Mouse (Mus musculus) heart, embryonic 10.5 days (tissue): ENCODE results near the gene Nptn. TPM values are rescaled to one million over a fixed set of nuclear protein-coding genes. Genes with fewer than 3 reads are reported as not detected.

Experiments
- DNase-seq: peaks from one replicate; pipeline ENCODE4 v3.0.0-alpha.2; 2017; ENCODE audit warnings: low spot score
- H3K27ac ChIP-seq: fragments of 300-500 bp; sonication (generic); 2 replicates; pipeline ENCODE4 v1.5.1; 2016; ENCODE audit warnings: mild to moderate bottlenecking
- H3K27me3 ChIP-seq: fragments of 300-500 bp; sonication (generic); 2 replicates; pipeline ENCODE4 v1.6.1; 2016; ENCODE audit warnings: mild to moderate bottlenecking; ENCODE audit not compliant: poor library complexity, insufficient read depth, severe bottlenecking
- H3K36me3 ChIP-seq: fragments of 300-500 bp; sonication (generic); 2 replicates; pipeline ENCODE4 v1.6.1; 2016; ENCODE audit warnings: mild to moderate bottlenecking, moderate library complexity
- H3K4me1 ChIP-seq: fragments of 300-500 bp; sonication (generic); 2 replicates; pipeline ENCODE4 v1.6.1; 2016; ENCODE audit warnings: mild to moderate bottlenecking
- H3K4me3 ChIP-seq: fragments of 300-500 bp; sonication (generic); 2 replicates; pipeline ENCODE4 v1.5.1; 2016; ENCODE audit warnings: mild to moderate bottlenecking, moderate library complexity
- H3K9me3 ChIP-seq: fragments of 300-500 bp; sonication (generic); 2 replicates; pipeline ENCODE4 v1.6.1; 2016; ENCODE audit warnings: mild to moderate bottlenecking, moderate library complexity
- WGBS: fragments of 180-500 bp; shearing (Covaris S2); methylation state at CpG from one replicate; pipeline ENCODE4 v1.1.7; 2016; 5-methylcytosine and 5-hydroxymethylcytosine counted together
- polyA plus RNA-seq: library from polyadenylated mRNA; unstranded; fragments of >200 nt; fragmentation: Nextera tagmentation; extraction: Ambion mirVana; gene quantifications from 2 replicates; pipeline ENCODE4 v1.2.1, GENCODE M21; 2016

Gene Nptn
- polyA plus RNA-seq, 1 experiment from 2014 or later: 88.3 TPM

GRCm38 (mm10) chr9:58648406-58649264 is 66.6 kb downstream of the Nptn start:
- no peak for DNase-seq
- no peaks in the 10 kb centered on the region for H3K9me3 ChIP-seq
- no peaks in the 10 kb centered on the region for H3K27me3 ChIP-seq
- WGBS: 79% methylated on average over 6 of the region's 6 CpGs
- H3K36me3 ChIP-seq: peaks cover 18% of the 10 kb centered on the region
- 0 out of 2 replicates have a peak, but pooled peaks cover 3% of the 10 kb centered on the region for H3K4me1 ChIP-seq
- no peak overlapping the region for H3K27ac ChIP-seq
- no peak overlapping the region for H3K4me3 ChIP-seq

GRCm38 (mm10) chr9:58649265-58649626 is 67.2 kb downstream of the Nptn start:
- WGBS: 72% methylated on average over 4 of the region's 4 CpGs

GRCm38 (mm10) chr9:58651993-58652392 is 70.0 kb downstream of the Nptn start:
- 59% methylated on average over 4 of the region's 4 CpGs for WGBS
- DNase-seq: no peak
- peaks cover 10% of the 10 kb centered on the region; the same call in 1 of the 2 replicates for H3K36me3 ChIP-seq
- no peak overlapping the region for H3K4me3 ChIP-seq
- 0 out of 2 replicates have a peak, but pooled peaks cover 6% of the 10 kb centered on the region for H3K4me1 ChIP-seq
- H3K27me3 ChIP-seq: no peaks in the 10 kb centered on the region
- H3K27ac ChIP-seq: no peak overlapping the region
- no peaks in the 10 kb centered on the region for H3K9me3 ChIP-seq

More at GRCm38 (mm10) chr9:58649265-58649626, 67.2 kb downstream of the Nptn start:
- no peaks in the 10 kb centered on the region for H3K9me3 ChIP-seq
- no peak overlapping the region for H3K4me3 ChIP-seq
- no peak for DNase-seq
- no peaks in the 10 kb centered on the region for H3K27me3 ChIP-seq
- H3K36me3 ChIP-seq: peaks cover 13% of the 10 kb centered on the region
- no peak overlapping the region for H3K27ac ChIP-seq
- H3K4me1 ChIP-seq: 0 out of 2 replicates have a peak, but pooled peaks cover 3% of the 10 kb centered on the region

- WGBS: 73% methylated on average over 4 of the region's 4 CpGs
- H3K36me3 ChIP-seq: peaks cover 21% of the 10 kb centered on the region; the same call in 1 of the 2 replicates
Observed at GRCm38 (mm10) chr9:58654494-58654893, 72.5 kb downstream of the Nptn start.

GRCm38 (mm10) chr9:58656396-58656795 is 74.4 kb downstream of the Nptn start:
- DNase-seq: no peak
- WGBS: 70% methylated on average over 2 of the region's 2 CpGs
- H3K4me1 ChIP-seq: peaks cover 29% of the 10 kb centered on the region
- peak overlapping the region; percentile 73; the same call in 1 of the 2 replicates for H3K27ac ChIP-seq
- H3K4me3 ChIP-seq: no peak overlapping the region
- H3K9me3 ChIP-seq: no peaks in the 10 kb centered on the region
- peaks cover 27% of the 10 kb centered on the region; the same call in 1 of the 2 replicates for H3K36me3 ChIP-seq
- H3K27me3 ChIP-seq: no peaks in the 10 kb centered on the region

More at GRCm38 (mm10) chr9:58654494-58654893, 72.5 kb downstream of the Nptn start:
- no peak overlapping the region for H3K27ac ChIP-seq
- H3K4me3 ChIP-seq: no peak overlapping the region
- no peak for DNase-seq
- no peaks in the 10 kb centered on the region for H3K9me3 ChIP-seq
- no peaks in the 10 kb centered on the region for H3K27me3 ChIP-seq
- H3K4me1 ChIP-seq: peaks cover 22% of the 10 kb centered on the region

- DNase-seq: no peak
- H3K27ac ChIP-seq: peak overlapping the region; percentile 73; the same call in 1 of the 2 replicates
- H3K27me3 ChIP-seq: no peaks in the 10 kb centered on the region
- H3K4me1 ChIP-seq: peaks cover 29% of the 10 kb centered on the region
- peaks cover 27% of the 10 kb centered on the region for H3K36me3 ChIP-seq
- 89% methylated on average over 2 of the region's 2 CpGs for WGBS
- H3K9me3 ChIP-seq: no peaks in the 10 kb centered on the region
- no peak overlapping the region for H3K4me3 ChIP-seq
Observed at GRCm38 (mm10) chr9:58656824-58657223, 74.8 kb downstream of the Nptn start.

- H3K4me3 ChIP-seq: no peak overlapping the region
- WGBS: 57% methylated on average over 5 of the region's 5 CpGs
- DNase-seq: peak; percentile 92
- H3K4me1 ChIP-seq: peaks cover 29% of the 10 kb centered on the region
- peaks cover 38% of the 10 kb centered on the region for H3K36me3 ChIP-seq
- H3K27me3 ChIP-seq: no peaks in the 10 kb centered on the region
- H3K27ac ChIP-seq: peak overlapping the region; percentile 85; the same call in 1 of the 2 replicates
- no peaks in the 10 kb centered on the region for H3K9me3 ChIP-seq
Observed at GRCm38 (mm10) chr9:58657735-58658512, 75.9 kb downstream of the Nptn start.

- Histone ChIP-seq H3K4me1 (peaks cover 29% of the 10 kb centered on the region), H3K36me3 (peaks cover 43% of the 10 kb centered on the region), H3K4me3 (no peak overlapping the region), H3K9me3 (no peaks in the 10 kb centered on the region), H3K27me3 (no peaks in the 10 kb centered on the region), H3K27ac (peak overlapping the region; percentile 85; the same call in 1 of the 2 replicates)
- WGBS: 75% methylated on average over 4 of the region's 4 CpGs
- DNase-seq: no peak
Observed at GRCm38 (mm10) chr9:58658596-58659309, 76.7 kb downstream of the Nptn start.

- Histone ChIP-seq H3K27ac (peak overlapping the region; percentile 85), H3K4me1 (peaks cover 29% of the 10 kb centered on the region), H3K36me3 (peaks cover 49% of the 10 kb centered on the region), H3K9me3 (no peaks in the 10 kb centered on the region), H3K27me3 (no peaks in the 10 kb centered on the region), H3K4me3 (no peak overlapping the region)
- WGBS: 81% methylated on average over 3 of the region's 3 CpGs
- no peak for DNase-seq
Observed at GRCm38 (mm10) chr9:58659331-58659730, 77.3 kb downstream of the Nptn start.

GRCm38 (mm10) chr9:58659989-58660388 is 77.9 kb downstream of the Nptn start:
- H3K27ac ChIP-seq: peak overlapping the region; percentile 85
- peaks cover 52% of the 10 kb centered on the region for H3K36me3 ChIP-seq
- no peaks in the 10 kb centered on the region for H3K27me3 ChIP-seq
- H3K4me3 ChIP-seq: no peak overlapping the region
- H3K4me1 ChIP-seq: peaks cover 29% of the 10 kb centered on the region
- no peaks in the 10 kb centered on the region for H3K9me3 ChIP-seq
- peak; percentile 90 for DNase-seq
- WGBS: 69% methylated on average over 9 of the region's 9 CpGs

- peak overlapping the region; percentile 59; the same call in 1 of the 2 replicates for H3K27ac ChIP-seq
- H3K27me3 ChIP-seq: no peaks in the 10 kb centered on the region
- no peak for DNase-seq
- no peak overlapping the region for H3K4me3 ChIP-seq
- 89% methylated on average over 3 of the region's 3 CpGs for WGBS
- peaks cover 57% of the 10 kb centered on the region for H3K36me3 ChIP-seq
- H3K9me3 ChIP-seq: no peaks in the 10 kb centered on the region
- peaks cover 29% of the 10 kb centered on the region for H3K4me1 ChIP-seq
Observed at GRCm38 (mm10) chr9:58660673-58661072, 78.6 kb downstream of the Nptn start.

GRCm38 (mm10) chr9:58662007-58662406 is 80.0 kb downstream of the Nptn start:
- H3K4me1 ChIP-seq: peaks cover 27% of the 10 kb centered on the region
- H3K9me3 ChIP-seq: no peaks in the 10 kb centered on the region
- WGBS: 90% methylated on average over 4 of the region's 4 CpGs
- no peaks in the 10 kb centered on the region for H3K27me3 ChIP-seq
- peaks cover 54% of the 10 kb centered on the region for H3K36me3 ChIP-seq
- DNase-seq: no peak
- H3K4me3 ChIP-seq: no peak overlapping the region
- no peak overlapping the region for H3K27ac ChIP-seq
